Mouse (Mus musculus) kidney, adult 2 months (tissue): ENCODE data around the gene Mapkbp1.

Source experiments
- CTCF ChIP-seq: fragments of 200-500 bp; conservative IDR thresholded peaks from 2 replicates; pipeline ENCODE4 v1.5.1; 2011; ENCODE audit warnings: low read depth, mild to moderate bottlenecking, control low read depth, low read length, moderate library complexity, mixed read lengths; ENCODE audit not compliant: insufficient read depth, insufficient read length
- POLR2A ChIP-seq: fragments of 200-500 bp; IDR thresholded peaks from one replicate; pipeline ENCODE4 v1.6.1; 2011; ENCODE audit warnings: low read depth, low read length, control low read depth

GRCm38 (mm10) chr2:120003970-120004369 lies 31.5 kb downstream of the Mapkbp1 start:
- TF ChIP-seq CTCF (no peak), POLR2A (no peak)
